Mouse (Mus musculus) T-cell, adult 2 months (primary cell): ENCODE results near the gene Ltf.

Experiments
- DNase-seq: peaks from one replicate; pipeline ENCODE4 v3.0.0; 2022; ENCODE audit warnings: low spot score

Ltf gene

DNA sequence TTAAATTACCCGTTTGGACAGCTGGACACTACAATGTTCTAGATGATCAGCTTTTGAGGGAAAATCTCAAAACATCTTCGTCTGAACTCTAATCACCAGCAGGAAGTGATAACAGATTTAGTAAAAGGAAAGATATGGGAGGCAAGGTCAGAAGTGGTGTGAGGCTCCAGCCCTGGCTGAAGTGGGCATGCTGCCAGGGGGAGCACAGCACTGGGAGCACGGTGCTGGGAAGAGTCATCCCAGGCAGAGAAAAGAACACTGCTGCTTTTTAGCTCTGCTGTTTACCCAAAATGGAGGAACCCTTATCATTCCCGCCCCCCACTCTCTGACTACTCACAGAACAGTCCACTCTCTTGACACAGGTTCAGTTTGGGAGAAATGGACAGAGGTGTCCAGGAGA, 20.9 kb downstream of the Ltf start:
- DNase-seq, result no peak

DNA sequence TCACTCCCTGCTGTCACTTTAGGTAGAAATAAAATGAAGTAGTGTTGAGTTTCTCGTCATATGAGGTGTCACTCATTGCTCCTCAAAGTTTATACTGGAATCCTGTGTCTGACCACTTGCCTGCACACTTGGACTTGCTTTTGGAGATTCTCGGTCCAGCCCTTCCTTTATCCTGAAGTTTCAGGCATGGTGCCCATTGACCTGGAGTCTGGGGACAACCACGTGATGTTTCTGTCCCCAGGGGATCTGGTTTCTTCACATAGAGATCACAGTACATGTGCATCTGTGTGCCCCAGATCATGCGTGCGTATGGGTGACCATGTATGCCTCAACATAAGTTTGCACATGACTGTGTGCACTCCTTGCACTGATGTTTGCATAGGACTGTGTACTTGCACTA, 23.2 kb downstream of the Ltf start:
- DNase-seq, result no peak

DNA sequence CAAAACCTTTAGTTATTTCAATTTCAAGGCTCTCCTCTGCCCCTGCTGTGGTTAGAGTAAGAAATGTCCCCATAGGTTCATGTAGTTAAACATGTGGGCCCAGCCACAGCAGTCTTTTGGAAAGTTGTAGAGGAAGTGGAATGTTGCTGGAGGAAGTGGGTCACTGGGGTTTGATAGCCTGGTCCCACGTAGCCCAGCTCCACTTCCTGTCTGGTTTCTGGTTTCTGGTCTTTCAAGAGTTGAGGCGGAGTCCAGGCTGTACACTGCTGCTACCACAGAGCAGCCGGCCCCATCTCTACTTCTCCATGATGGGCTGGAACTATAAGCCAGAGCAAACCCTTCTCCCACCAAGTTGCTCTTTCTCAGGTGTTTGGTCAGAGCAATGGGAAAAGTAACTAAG, 27.2 kb downstream of the Ltf start:
- peak; percentile 8 for DNase-seq

DNA sequence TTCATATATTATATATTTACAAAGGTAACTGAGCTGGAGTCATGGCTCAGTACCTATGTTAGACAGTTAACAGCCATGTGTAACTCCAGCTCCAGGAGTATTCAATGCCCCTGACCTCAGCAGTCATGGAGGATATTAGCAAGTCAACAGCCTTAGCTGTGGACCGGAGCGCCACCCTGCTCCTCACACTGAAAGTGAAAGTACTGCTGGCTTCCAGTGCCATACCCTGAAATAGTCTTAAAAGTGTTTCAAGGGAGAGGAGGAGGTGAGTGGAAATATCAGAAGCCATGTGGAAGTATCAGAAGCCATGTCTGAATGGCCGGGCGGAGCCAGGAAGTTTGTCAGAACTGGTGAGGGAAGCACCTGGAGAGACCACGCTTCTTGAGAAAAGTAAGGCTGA, 28.2 kb downstream of the Ltf start:
- DNase-seq, result peak; percentile 18

DNA sequence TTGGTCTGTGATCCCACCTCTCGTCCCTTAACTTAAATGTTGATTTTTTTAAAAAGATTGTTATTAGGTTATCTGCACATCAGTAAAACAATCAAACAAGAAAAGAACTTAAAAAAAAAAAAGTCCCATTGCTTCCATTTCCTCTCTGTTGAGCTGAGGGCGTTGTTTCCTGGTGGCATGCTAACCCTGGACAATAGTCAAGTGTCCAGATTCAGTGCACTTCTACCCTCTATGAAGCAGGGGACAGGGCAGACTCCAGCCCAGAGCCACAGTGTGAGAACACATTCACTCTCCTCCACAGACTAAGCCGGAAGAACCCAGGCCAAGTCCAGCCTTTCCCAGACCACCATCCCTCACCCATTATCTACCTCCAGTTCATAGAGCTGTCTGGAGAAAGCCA, 29.4 kb downstream of the Ltf start:
- no peak for DNase-seq

DNA sequence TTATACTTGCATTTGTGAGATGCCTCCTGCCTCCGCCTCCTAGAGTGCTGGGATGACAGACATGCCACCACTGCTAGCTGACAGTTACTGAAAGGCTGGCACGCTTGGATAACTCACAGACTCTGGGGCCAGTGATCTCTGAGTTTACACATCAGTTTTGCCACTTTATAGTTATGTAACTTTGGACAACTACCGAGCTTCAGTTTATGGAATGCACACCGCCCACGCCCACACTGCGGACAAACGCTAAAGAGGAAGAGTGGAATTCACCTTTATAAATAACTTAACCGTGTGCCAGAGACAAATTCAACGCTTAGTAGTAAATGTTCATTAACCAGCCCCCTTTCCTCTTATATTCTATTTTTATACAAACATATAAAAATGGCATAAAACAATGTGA, 35.9 kb downstream of the Ltf start:
- DNase-seq, result no peak

DNA sequence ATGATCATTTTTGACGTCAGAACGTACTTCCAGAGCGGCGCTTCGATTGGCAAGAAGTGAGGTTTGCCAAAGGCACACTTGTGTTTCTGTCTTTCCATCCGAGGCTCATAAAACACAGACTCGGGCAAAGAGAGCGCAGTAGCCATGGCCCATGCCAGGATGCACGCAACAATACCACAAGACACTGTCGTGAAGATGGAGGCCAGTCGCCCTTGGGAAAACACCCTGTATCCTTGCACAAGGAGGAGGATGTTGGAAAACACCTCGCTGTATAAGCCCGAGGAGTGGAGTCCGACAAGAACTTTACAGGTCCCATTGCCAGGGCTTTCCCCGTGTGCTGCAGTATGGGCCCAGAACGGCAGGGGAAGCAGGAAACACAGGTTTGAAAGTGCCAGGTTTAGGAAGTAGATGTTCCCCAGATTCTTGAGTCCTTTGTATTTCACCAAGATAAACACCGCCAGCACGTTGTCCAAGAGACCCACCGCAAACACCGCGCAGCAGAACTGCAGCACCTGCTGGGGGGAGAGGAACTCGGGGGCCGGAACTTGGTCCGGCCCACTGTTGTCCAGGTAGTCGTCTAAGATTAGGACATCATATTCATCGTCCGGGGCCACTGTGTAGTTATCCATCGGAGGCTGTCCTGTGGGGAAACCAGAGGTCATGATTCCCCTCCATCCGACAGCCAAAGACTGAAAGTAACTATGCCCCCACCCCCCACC, 36.9 kb downstream of the Ltf start:
- DNase-seq, result peak; percentile 19

DNA sequence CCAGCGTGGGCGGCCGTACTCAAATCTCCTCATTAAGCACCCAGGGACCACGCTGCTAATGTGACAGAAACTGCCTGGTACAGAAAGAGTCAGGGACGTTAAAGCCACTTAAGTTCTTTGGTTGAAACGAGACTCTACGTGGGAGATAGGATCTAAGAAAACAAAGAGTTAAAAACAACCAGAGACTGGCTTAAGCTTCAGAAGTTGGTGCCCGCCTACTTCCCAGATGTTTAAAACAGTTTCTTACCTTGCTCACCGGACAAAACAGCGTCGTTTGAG, 37.4 kb downstream of the Ltf start:
- no peak for DNase-seq

DNA sequence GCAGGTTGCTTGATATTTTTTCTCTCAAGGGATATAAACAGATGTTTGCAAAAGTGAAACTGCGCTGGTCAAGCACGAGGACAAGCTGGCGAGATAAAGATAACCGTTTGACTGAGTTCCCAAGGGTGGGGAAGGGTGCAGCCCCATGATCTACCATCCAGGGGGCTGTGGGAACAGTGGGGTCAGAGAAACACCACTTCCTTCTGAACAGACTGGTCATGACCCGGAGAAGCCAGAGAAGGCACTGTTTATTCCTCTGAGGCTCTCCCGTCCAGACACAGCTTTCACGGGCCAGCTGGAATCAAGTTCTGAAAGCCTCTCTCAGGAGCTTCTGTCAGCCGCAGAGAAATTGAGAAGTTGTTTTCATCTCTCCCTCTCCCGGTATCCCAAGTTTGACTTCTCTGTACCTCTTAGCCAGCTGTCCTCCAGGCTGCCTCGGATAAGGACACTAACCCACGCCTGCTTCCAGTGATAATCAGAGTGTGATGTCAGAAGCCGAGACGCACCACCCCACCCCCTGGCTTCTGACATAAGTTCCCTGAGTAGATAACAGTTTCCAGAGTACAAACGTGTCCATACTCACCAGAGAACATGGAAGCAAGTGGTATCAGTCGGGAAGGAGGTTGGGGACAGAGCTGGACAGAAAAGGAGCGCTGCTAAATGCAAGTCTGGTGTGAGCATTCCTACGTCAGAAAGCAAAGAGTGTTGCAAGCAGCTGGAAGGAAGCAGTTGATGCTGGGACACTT, 37.9 kb downstream of the Ltf start, which contains the start of gene Ccrl2:
TSS of gene Ccrl2 (minus strand) at position 722 of the 746 bp plus-strand sequence.
- peak; percentile 39 for DNase-seq

DNA sequence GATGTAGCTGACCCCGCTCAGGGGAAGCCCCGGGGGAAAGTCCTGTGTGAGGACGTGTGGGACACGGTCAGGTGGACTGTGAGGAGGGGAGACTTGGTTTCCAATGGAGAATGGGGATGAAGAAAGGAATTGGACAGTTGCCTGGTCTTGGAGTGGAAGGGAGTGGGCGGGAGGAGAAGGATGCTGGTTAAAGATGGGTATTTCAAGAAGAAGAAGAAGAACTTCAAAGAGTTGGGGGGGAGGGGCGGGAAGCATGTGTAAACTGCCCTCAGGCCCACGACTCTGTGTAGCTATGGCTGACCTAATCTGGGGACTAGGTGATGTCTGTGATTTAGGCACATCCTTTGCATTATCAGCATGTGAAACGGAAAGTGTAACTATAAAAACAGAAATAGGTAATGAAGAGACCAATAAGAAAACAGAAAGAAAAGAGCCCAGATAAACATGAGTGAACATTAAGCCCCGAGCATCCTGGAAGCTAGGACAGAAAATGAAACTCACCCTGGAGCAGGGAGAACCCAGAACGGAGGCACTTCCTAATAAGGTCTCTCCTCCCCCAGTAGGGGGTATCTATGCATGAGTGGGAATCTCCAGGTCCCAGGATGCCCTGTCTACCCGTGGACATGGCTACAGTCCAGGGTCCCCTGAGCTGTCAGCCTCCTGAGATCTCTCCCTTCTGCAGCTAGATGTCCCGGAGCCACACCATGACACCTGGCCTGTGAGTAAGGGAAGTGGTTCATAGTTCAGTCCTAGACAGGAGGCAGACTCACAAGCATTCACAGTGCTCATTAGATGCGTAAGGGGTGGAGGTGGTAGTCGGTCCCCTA, 38.7 kb downstream of the Ltf start:
- no peak for DNase-seq

DNA sequence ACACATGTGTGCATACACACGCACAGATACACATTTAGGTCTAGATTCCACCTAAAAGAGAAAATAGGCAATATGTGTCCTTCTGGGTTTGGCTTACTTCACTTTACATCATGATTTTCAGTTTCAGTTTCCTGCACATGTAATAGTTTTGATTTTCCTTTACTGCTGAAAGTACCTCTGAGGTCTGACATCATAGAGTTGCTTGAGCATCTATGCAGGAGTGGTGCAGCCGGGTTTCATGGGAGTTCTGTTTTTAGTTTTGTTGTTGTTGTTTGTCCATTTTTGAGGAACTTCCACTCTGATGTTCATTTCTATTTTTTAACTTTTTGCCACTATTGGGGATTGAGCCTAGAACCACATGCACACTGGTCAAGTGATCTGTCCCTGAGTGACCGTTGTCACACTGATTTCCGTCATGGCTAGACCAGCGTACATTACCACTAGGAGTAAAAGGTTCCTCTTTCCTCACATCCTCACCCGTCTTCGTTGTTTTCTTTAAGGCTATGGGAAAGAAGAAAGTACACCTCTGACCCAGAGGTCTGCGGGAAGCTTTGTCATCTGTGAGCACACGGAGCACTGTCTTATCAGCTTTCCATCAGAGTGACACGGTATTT, 40.0 kb downstream of the Ltf start:
- DNase-seq, result no peak

DNA sequence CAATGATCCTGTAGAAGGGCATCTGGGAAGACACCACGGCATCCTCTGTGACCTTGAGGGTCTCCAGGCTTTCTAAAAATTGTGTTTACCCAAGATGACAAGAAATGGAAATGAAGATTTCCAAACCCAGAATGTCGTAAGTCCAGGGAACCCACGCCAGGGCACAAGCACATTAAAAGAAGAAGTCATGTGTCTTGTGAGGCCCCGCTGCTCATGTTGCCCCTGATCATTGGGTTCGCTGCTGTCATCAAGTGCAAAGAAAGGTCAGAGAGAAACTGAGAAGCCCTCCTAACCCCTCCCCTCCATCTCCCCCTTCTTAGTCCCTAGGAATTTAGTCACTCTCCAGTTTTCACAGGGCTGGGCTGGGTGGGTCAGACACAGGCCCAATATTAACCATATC, 43.8 kb downstream of the Ltf start:
- no peak for DNase-seq

DNA sequence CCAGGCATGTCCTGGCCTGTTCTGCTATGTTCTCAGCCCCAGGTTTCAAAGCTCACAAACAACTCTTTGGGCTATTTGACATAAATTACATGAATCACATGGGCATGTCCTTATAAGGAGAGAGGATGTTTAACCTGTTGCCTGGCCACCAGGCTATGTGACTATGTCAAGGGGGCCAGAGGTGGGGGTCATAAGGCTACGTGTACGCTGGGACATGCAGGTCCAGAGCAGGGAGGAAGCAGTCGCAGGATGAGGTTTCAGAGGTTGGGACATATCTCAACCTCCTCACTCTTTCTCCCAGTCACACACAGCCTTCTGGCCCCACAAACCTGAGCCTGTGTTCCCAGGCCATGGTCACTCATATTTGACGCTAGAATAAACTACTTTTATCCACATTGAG, 48.0 kb downstream of the Ltf start:
- DNase-seq, result no peak

DNA sequence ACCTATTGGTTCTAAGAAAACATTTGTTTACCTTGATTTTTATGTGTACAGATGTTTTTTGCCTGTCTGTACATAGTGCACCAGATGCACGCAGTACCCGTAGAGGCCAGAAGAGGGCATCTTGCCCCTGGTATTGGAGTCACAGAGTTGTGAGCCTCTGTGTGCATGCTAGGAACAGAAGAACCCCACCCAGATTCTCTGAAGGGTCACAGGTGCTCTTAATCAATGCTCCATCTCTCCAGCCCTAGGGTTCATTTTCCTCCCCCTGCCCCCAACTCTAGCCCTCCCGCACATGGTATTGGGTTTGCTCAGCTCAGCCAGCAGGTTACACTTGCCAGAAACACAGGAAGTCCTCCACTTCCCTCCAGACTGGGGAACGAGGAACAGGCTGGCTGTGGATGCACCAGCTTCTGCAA, 51.5 kb downstream of the Ltf start:
- DNase-seq, result peak; percentile 42

DNA sequence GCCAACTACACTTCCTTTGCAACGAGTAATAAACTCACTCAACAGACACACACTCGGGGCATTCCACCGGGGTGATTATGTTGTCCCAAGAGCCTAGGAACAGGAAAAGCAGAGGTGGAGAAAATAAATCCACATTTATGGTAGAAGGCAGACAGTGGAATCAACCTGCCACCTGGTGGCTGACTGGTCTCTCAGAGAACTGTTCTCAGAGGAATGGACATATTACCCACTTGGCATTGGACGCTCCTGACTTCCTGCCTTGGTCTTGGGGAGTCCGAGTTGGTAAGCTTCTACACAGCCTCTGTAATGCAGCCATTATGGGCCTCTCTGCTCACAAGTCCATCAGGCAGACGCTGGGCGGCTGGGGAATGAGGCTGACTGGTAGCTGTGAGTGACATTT, 53.1 kb downstream of the Ltf start:
- no peak for DNase-seq

DNA sequence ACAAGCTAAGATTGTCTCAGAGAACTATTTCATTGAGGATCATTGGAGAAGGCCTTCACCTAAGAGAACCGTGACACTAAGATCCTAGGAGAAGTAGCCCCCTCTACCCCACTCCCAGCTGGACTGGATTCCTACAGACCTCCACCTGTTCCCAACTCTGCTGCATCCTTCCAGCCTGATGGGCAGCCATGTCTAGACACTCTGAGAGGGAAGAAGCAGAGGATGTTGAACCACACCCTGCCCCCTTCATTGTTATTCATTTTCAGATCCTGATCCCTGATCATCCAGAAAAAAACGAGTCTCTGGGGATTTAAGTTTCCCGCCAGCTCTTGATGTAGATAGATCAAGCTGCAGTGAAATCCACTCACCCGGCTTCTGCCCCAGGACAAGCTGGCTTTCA, 53.9 kb downstream of the Ltf start:
- no peak for DNase-seq

DNA sequence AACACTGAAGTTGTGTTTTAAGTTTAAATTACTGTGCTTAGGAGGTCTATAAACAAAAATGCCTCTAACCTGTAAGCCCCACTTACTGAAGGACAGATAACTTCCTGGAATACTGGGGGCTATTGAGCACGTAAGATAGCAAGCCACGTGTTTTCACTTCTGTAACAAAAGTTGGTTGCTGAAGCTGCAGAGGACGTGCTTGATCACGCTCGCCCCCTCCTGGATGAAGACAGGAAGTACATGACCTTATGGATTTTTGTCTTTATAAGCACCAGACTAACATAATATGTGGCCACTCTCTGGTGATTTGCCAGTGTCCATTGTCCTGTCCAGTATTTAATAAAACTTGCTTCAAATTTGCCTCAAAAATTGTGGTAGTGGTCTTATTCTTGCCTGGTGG, 58.7 kb downstream of the Ltf start:
- DNase-seq, result no peak

DNA sequence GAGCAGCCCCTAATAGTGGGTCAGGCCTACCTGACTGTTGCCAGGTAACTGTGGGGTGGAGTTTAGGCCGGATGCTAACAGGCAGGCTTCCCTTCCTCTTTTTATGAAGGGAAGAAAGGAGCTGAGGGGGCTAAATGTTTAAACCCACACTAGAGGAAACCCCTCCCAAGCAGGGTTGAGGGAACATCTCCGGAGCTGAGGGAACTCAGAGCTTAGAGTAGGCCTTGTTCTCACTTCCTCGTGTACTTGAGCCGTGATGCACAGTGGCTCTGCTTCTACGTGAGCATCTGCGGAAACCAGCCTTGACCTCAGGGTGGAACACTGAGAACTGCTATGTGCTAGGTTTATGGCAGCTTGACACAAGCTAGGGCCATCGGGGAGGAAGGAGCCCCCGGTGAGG, 61.7 kb downstream of the Ltf start:
- DNase-seq, result no peak

DNA sequence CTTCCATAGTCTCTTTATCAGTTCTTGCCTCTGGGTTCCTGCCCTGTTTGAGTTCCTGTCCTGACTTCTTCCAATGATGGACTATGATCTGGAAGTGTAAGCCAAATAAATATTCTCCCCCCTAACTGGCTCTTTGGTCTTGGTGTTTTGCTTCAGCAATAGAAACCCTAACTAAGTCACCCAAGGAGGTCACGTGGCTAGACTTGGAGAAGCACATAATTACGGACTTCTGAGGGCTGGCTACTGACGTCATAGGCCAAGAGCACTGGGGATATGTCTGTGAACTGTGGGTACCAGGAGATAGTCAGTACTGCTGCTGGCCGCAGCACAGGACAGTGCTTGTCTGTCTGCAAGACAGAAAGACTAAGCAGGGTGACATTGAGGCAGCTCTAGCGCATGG, 62.7 kb downstream of the Ltf start:
- no peak for DNase-seq

DNA sequence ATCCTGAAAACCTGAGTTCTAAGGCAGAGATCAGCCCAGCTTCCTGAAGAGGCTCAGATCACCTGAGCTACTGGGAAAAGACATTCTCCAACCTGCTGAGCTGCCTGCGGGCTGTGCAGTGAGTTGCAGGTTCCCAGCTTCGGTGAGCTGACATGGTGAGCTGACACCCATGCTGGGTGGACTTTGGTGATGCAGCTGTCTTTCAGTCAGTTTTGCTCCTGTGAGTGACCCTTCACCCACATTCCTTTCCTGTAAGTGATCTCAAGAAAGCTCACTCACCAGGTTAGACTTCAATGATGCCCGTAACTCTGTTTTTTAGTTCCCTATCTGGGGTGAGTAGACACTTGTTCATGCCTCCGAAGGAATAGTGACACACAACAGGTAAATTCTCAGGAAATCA, 66.3 kb downstream of the Ltf start:
- no peak for DNase-seq

DNA sequence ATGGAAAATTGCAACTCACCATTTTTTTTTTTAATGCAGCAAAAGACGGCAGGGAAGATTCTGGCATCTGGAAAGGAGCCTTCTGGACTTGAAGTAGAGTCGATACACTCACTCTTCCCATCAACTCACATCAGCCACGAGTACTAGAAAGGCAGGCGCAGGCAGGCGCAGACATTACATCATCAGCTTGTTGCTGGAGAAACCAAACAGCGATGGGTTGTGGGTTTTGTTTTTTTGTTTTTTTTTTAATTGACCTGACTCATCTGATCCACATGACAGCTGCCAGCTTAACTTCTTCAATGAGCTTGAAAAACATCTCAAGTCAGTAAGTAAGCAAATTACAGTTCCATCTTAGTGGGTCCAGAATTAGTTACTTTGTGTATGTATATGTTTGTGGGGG, 67.1 kb downstream of the Ltf start:
- DNase-seq, result no peak

DNA sequence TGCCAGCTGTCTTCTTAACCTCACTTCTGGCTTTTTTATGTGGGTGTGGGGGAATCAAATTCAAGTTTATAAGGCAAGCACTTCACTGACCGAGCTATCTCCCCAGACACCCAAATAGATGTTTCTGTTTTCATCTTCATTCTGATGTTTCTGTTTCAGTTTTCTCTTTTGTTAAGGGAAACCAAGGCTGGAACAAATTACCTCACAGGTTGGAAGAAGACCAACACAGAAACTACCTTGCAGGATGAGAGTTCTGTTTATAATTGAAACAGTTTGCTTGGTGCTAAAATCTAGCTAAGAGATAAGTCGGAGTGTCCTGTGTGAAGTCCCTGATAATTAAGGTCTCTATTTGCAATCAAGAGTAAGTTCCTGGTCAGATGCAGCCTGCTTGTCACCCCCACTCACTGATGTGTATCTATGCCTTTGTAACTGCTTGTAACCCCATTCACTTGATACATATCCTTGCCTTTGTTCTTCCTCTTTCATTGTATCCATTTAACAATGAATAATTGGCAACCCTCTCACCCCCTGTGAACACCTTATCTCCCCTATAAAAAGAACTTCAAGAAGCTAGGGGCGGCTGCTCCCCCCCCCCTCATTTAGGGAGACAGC, 68.0 kb downstream of the Ltf start:
- DNase-seq, result no peak
